Mouse (Mus musculus): Measurements from ENCODE around the gene Gramd1a. TPM values are rescaled to one million over a fixed set of nuclear protein-coding genes. Genes with fewer than 3 reads are reported as not detected.

The Gramd1a gene
- polyA plus RNA-seq (2012; fragmentation: generic; extraction: Trizol) = 10 to 100 TPM; 10.9 to 53.2 TPM

GRCm38 (mm10) chr7:31155296-31156033 lies at the start of gene Gramd1a:
Gene Gramd1a (minus strand): TSS chr7:31155896.

GRCm38 (mm10) chr7:31126851-31127724 lies 28.6 kb downstream of the Gramd1a start, which contains the start of gene Scn1b:
Gene Scn1b (minus strand): TSS chr7:31127003.

GRCm38 (mm10) chr7:31115182-31115581 lies 40.5 kb downstream of the Gramd1a start, which contains the start of gene Hpn:
Gene Hpn (minus strand): TSS chr7:31115290.

Other genes with a start within 250 kb of the Gramd1a start
- gene Mag, start 241.0 kb downstream of the Gramd1a start, polyA plus RNA-seq (2012; fragmentation: generic; extraction: Trizol) = under 1 TPM; 0.01 TPM
- not detected for gene Hamp2, start 231.2 kb downstream of the Gramd1a start, polyA plus RNA-seq (2012; fragmentation: generic; extraction: Trizol)
- gene Hamp, start 211.9 kb downstream of the Gramd1a start, polyA plus RNA-seq (2012; fragmentation: generic; extraction: Trizol) = not detected
- gene Usf2, start 199.1 kb downstream of the Gramd1a start, polyA plus RNA-seq (2012; fragmentation: generic; extraction: Trizol) = 10 to 100 TPM; 71.5 to 88.2 TPM
- gene Lsr, start 182.4 kb downstream of the Gramd1a start, polyA plus RNA-seq (2012; fragmentation: generic; extraction: Trizol) = under 1 TPM; 0.02 to 0.09 TPM
- under 1 TPM in 1 of 2 experiments, not detected in 1; 0.06 TPM for gene Fam187b, start 182.1 kb downstream of the Gramd1a start, polyA plus RNA-seq (2012; fragmentation: generic; extraction: Trizol)
- gene Fxyd5, start 113.4 kb downstream of the Gramd1a start, polyA plus RNA-seq (2012; fragmentation: generic; extraction: Trizol) = 100 to 1,000 TPM; 125 to 479 TPM
- gene Fxyd7, start 104.4 kb downstream of the Gramd1a start, polyA plus RNA-seq (2012; fragmentation: generic; extraction: Trizol) = 1 to 10 TPM in 1 of 2 experiments, under 1 TPM in 1; 0.15 to 3.2 TPM
- gene Fxyd1, start 98.7 kb downstream of the Gramd1a start, polyA plus RNA-seq (2012; fragmentation: generic; extraction: Trizol) = 100 to 1,000 TPM in 1 of 2 experiments, 1 to 10 TPM in 1; 1.7 to 401 TPM
- gene Lgi4, start 96.6 kb downstream of the Gramd1a start, polyA plus RNA-seq (2012; fragmentation: generic; extraction: Trizol) = 1 to 10 TPM in 1 of 2 experiments, under 1 TPM in 1; 0.30 to 7.8 TPM
- 1 to 10 TPM in 1 of 2 experiments, under 1 TPM in 1; 0.46 to 5.8 TPM for gene Fxyd3, start 79.2 kb downstream of the Gramd1a start, polyA plus RNA-seq (2012; fragmentation: generic; extraction: Trizol)
- under 1 TPM; 0.07 to 0.81 TPM for gene Hpn, start 40.6 kb downstream of the Gramd1a start, polyA plus RNA-seq (2012; fragmentation: generic; extraction: Trizol)
- gene Scn1b, start 28.9 kb downstream of the Gramd1a start, polyA plus RNA-seq (2012; fragmentation: generic; extraction: Trizol) = 10 to 100 TPM; 16.2 to 38.9 TPM
- gene Scgb2b2, start 134.6 kb upstream of the Gramd1a start, polyA plus RNA-seq (2012; fragmentation: generic; extraction: Trizol) = not detected
- not detected for gene Scgb1b2, start 135.9 kb upstream of the Gramd1a start, polyA plus RNA-seq (2012; fragmentation: generic; extraction: Trizol)
- gene Scgb2b3, start 206.2 kb upstream of the Gramd1a start, polyA plus RNA-seq (2012; fragmentation: generic; extraction: Trizol) = not detected
- not detected for gene Scgb1b3, start 219.7 kb upstream of the Gramd1a start, polyA plus RNA-seq (2012; fragmentation: generic; extraction: Trizol)